Mouse (Mus musculus) liver, adult 2 months (tissue): ENCODE data around the gene Rnf141.

Source experiments
- CTCF ChIP-seq: fragments of 200-500 bp; IDR thresholded peaks from 2 replicates; pipeline ENCODE4 v1.5.1; 2011; ENCODE audit warnings: low read depth, low read length, control low read depth
- POLR2A ChIP-seq: fragments of 200-500 bp; IDR thresholded peaks from 2 replicates; pipeline ENCODE4 v1.6.1; 2011; ENCODE audit warnings: low read length, control low read depth; ENCODE audit not compliant: insufficient read depth; ENCODE audit errors: extremely low read depth

GRCm38 (mm10) chr7:110784965-110785364 is 59.3 kb downstream of the Rnf141 start:
- TF ChIP-seq CTCF (no peak), POLR2A (no peak)
